Mouse (Mus musculus): ENCODE measurements around the gene Avpr2.
A peak's percentile ranks its signal among the peaks of the same experiment; 100 is the strongest.

Avpr2 gene

DNA sequence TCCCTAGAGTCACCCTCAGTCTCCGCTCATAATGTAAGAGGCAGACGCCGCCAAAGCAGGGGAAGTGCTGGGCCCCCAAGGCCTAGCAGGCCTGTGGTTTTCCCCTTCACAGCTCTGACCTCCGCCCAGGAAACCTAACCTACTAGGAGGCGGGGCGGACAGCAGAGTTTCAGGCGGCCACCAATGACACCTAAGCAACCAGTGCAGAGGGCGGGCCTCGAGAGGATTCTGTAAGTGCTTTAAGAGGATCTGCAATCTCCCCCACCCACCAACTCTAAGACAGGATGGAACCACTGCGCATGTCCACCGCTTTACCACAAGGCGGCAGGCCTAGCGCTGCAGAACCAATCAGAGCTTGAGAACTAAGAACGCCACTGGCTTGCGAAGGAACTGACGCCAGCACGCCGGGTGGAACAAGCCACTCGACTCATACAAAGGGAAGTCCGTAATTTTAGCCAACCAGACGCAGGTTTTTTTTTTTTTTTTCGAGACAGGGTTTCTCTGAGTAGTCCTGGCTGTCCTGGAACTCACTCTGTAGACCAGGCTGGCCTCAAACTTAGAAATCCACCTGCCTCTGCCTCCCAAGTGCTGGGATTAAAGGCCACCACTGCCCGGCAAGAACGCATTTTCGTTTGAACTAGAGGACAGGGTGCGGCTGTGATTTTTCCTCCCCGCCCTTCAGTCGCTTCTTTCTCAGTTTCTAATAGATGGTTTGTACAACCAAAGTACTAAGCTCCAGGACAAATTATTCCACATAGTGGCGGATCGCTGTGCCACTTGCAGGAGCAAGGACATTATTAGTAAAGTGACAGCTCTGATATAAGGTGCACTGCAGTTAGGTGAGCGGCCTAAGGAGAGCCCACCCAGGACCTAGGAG lies 23.2 kb downstream of the Avpr2 start:
- peak; percentile 89 to 97 for DNase-seq (ENCODE audit: low spot score in 2 of 2)

DNA sequence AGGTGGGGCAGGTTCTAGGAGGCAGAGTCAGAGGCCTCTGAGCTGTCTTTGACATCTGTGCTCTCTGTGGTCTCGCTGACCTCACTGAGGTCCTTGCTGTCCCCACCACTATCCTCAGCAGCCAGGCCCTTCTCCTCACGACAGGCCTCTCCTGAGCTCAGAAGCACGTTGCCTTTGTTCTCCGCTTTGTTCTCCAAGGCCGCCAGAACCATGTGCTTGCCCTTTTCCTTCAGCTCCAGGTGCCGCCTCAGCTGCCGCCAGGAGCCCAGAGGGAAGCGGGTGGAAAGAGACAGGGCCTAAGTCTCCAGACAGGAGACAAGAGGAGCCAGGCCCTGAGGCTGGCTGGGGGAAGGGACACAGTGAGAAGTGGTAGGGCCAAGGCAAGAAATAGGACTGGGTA lies 25.0 kb downstream of the Avpr2 start:
- DNase-seq (ENCODE audit: low spot score in 2 of 2): no peak

DNA sequence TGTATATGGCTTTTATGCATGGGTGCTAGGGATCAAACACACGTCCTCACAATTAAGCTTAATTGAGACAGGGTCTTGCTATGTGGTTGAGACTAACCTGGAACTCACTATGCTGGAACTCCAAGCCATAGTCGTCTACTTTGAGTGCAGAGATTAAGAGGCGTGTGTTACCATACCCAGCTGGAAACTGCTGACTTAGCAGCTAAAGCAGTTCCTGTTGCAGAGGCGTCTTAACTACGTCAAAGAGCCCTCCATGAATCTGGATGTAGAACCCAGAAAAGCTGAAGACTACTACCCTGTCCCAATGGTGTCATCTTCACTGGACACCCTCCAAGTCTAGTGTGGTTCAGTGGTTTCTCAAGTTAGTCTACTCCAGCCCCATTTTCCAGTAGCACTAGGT lies 26.7 kb downstream of the Avpr2 start:
- no peak for DNase-seq (ENCODE audit: low spot score in 2 of 2)

DNA sequence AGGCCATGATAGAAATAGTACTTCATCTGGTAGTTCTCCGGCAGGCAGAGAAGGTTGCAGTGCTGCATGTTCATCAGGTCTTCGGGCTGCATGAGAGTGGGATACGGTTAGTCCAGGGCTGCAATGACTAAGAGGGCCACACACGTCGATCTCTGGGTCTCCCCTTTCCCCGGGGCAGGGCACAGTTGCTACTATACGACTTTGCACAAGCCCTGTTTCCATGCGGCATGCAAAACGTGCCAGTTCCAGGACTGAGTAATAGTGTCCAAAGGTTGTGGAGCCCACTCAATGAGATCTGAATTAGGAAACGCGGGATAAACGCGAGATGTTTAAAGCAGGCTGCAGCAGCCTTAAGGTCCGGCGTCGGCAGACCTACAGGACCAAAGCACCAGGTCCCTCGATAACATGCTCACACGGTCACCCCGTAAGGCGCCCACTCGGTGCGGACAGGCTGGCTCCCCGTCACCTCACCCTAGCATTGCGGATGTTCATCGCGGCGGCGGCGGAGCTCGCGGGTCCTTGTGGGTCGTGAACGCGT lies 29.5 kb downstream of the Avpr2 start:
- no peak for DNase-seq (ENCODE audit: low spot score in 2 of 2)

DNA sequence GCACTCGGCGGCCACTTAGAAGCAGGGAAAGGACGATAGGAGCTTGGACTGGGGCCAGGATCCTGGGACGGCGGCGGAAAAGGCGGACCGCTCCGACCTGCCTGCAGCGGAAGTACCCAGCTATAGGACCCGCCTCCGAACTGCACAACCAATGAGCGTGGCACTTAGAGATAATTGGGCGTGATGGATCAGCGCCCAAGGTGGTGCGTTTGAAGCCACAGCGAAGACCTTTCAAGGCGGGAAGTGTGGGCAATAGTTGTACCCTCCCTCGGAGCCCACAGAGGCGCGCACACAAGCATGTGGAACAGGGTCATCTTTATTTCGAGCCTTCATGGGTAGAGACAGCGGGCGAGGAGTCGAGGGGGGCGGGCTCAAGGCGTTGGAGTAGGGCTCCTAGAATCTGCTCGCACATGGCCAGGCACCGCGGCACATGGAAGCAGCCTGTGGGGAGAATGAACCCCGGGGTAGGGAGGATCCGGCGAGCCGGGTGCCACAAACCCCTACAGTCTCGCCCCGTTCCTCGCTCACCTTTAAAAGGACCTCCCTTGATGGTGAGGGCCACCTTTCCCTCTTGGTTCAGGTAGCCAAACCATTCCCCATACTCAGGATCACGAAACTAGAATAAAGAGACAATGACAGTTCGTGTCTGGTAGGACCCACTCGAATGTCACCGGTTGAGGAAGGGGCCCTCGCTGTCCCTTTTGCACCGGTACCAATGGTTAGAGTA lies 30.1 kb downstream of the Avpr2 start, which contains the start of the genes Arhgap4 and Naa10:
Gene Arhgap4, minus strand, starts transcription at position 48 of the 727 bp plus-strand sequence.
Gene Naa10, minus strand, starts transcription at position 122 of the 727 bp plus-strand sequence.
- DNase-seq (ENCODE audit: low spot score in 2 of 2): peak; percentile 86 to 89

DNA sequence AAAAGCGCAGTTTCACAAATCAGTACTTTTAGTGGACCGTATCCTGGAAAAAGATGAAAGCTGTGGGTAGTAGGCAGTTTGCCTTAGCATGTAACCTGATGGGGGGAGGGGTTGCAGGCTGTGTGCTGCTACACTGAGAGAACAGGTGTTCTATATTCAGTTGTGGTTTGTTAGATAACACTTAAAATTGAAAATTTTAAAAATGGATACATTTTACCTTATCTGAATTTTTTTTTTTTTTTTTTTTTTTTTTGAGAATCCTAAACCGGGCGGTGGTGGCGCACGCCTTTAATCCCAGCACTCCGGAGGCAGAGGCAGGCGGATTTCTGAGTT lies 30.6 kb downstream of the Avpr2 start:
- no peak for DNase-seq (ENCODE audit: low spot score in 2 of 2)

DNA sequence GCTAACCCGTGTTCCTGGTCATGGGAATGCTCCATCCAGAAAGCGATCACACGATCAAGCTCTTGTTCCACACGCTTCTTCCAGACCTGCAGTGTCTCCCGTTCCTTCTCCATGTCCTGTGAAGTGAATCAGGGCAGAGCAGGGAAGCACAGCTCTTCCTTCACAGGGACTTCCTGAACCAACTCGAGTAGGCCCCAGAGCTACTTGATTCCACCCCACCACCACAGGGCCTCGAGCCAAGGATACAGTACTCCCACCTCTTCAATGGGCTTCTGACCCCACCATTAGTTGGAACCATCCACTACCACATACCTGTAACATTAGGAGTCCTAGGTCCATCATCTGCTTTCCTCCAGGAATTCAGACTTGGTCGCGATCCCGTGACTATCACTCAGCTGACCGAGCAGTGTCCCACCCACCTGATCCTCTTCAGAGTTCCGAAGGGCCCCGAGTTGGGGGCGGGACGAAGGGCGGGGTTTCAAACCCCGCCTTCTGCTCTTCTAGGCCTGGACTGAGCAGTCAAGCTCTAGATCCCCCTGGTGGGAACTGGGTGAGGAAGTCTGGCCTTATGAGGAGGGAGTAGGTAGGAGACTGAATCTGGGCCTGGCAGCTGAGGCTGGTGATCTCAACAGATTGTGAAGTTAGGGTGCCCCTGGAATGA lies 38.6 kb downstream of the Avpr2 start, which contains the start of gene Renbp:
Gene Renbp, minus strand, starts transcription at position 449 of the 661 bp plus-strand sequence.
- peak; percentile 68 to 77 for DNase-seq (ENCODE audit: low spot score in 2 of 2)

DNA sequence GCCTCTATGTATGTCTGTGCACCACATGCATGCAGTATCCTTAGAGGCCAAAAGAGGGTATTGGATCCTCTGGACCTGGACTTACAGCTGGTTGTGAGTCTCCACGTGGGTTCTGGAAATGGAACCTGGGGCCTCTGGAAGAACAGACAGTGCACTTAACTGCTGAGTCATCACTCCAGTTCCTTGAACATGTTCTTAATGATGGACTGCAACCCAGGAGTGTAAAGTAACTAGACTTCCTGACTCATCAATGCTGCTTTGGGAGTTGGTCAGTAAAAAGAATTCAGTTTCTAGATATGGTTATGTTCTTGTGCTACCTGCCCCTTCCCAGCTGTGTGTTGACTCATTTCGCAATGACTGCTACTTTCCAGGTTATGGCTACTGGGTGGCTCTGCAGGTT lies 40.0 kb downstream of the Avpr2 start:
- no peak for DNase-seq (ENCODE audit: low spot score in 2 of 2)

DNA sequence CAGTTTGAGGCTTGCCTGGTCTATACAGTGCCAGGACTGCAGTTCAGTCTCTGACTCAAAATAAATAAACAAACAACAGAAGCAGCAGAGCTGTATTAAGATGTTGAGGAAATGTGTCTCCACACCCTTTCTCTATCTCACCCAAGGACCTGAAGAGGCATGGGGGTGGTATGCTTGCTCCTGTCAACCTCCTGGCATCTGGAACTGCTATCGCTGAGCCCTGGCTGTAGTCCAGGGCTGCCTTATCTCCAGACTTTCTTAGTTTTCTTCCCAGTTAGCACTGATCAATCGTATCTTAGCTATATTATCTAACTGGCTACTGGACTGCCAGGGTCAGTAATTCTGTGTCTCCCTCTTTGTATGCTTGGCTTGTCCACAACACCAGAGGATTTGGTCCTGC lies 50.0 kb downstream of the Avpr2 start:
- DNase-seq (ENCODE audit: low spot score in 2 of 2): no peak

DNA sequence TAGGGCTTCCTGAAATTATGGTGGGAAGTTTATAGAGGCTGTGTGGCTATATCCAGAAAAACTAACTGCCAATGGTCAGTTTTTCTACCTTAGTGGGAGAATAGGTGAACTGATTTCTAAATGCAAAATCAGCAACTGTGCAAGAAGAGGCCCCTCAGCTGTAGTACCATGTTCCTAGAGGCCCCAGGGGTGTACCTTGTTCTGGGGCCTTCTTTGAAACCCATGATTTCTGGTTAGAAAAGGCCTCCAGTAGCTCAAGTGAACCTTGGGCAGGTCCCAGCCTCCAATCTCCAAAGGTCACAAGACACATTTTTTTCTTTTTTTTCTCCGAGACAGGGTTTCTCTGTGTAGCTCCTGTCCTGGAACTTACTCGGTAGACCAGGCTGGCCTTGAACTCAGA lies 50.4 kb downstream of the Avpr2 start:
- DNase-seq (ENCODE audit: low spot score in 2 of 2): no peak
